Mouse (Mus musculus) liver, adult 2 months (tissue): ENCODE results near the gene Zdhhc16. TPM values are rescaled to one million over a fixed set of nuclear protein-coding genes. Genes with fewer than 3 reads are reported as not detected.

Experiments
- DNase-seq: peaks from one replicate; pipeline ENCODE4 v3.0.0-alpha.2; 2011; ENCODE audit warnings: low read depth, low spot score; ENCODE audit errors: extremely low read depth
- H3K27ac ChIP-seq: fragments of 200-500 bp; replicated peaks from 2 replicates; pipeline ENCODE4 v1.5.1; 2012; ENCODE audit warnings: low read depth, mild to moderate bottlenecking, control low read depth, inconsistent platforms, low read length; ENCODE audit not compliant: insufficient read depth
- H3K27me3 ChIP-seq: fragments of 200-500 bp; 2 replicates; pipeline ENCODE4 v1.6.1; 2012; ENCODE audit warnings: mild to moderate bottlenecking, moderate library complexity, low read length, inconsistent platforms; ENCODE audit not compliant: control insufficient read depth, insufficient read depth
- H3K36me3 ChIP-seq: fragments of 200-500 bp; 2 replicates; pipeline ENCODE4 v1.6.1; 2012; ENCODE audit warnings: low read length, inconsistent platforms; ENCODE audit not compliant: control insufficient read depth, insufficient read depth
- H3K4me1 ChIP-seq: fragments of 200-500 bp; 2 replicates; pipeline ENCODE4 v1.6.1; 2011; ENCODE audit warnings: low read length; ENCODE audit not compliant: control insufficient read depth, insufficient read depth
- H3K4me3 ChIP-seq: fragments of 200-500 bp; 2 replicates; pipeline ENCODE4 v1.5.1; 2011; ENCODE audit warnings: low read depth, mild to moderate bottlenecking, control low read depth, low read length, moderate library complexity; ENCODE audit not compliant: insufficient read depth
- H3K79me2 ChIP-seq: fragments of 200-500 bp; 2 replicates; pipeline ENCODE4 v1.6.1; 2012; ENCODE audit warnings: inconsistent platforms, mild to moderate bottlenecking, low read length, moderate library complexity; ENCODE audit not compliant: control insufficient read depth, insufficient read depth
- H3K9ac ChIP-seq: fragments of 200-500 bp; 2 replicates; pipeline ENCODE4 v1.6.1; 2012; ENCODE audit warnings: low read depth, mild to moderate bottlenecking, control low read depth, inconsistent platforms, low read length
- CTCF ChIP-seq: fragments of 200-500 bp; IDR thresholded peaks from 2 replicates; pipeline ENCODE4 v1.5.1; 2011; ENCODE audit warnings: low read depth, low read length, control low read depth
- POLR2A ChIP-seq: fragments of 200-500 bp; IDR thresholded peaks from 2 replicates; pipeline ENCODE4 v1.6.1; 2011; ENCODE audit warnings: low read length, control low read depth; ENCODE audit not compliant: insufficient read depth; ENCODE audit errors: extremely low read depth
- WGBS: fragments of 180-500 bp; shearing (Covaris S2); methylation state at CpG from one replicate; pipeline ENCODE4 v1.1.7; 2018; 5-methylcytosine and 5-hydroxymethylcytosine counted together
- polyA plus RNA-seq: library from polyadenylated mRNA; depleted of rRNA; stranded (reverse); fragments of >200 nt; gene quantifications from 2 replicates; pipeline ENCODE4 v1.2.3, GENCODE M21; 2012
- total RNA-seq: library from RNA; depleted of rRNA; stranded (reverse); fragments of >200 nt; gene quantifications from 2 replicates; pipeline ENCODE4 v1.2.3, GENCODE M21; 2014

Gene Zdhhc16
- total and polyA plus RNA-seq, 2 experiments, result 7.9 to 49.9 TPM

GRCm38 (mm10) chr19:41919471-41919870 lies 13.8 kb upstream of the Zdhhc16 start:
- peaks cover 42% of the 10 kb centered on the region for H3K36me3 ChIP-seq
- TF ChIP-seq POLR2A (no peak), CTCF (no peak)
- DNase-seq, result no peak

GRCm38 (mm10) chr19:41920412-41921067 lies 12.7 kb upstream of the Zdhhc16 start:
- no peak overlapping the region for H3K27ac ChIP-seq
- TF ChIP-seq CTCF (no peak), POLR2A (no peak)
- H3K27me3 ChIP-seq, result no peaks in the 10 kb centered on the region
- no peaks in the 10 kb centered on the region for H3K4me1 ChIP-seq
- peaks cover 39% of the 10 kb centered on the region for H3K36me3 ChIP-seq
- 88% methylated on average over 5 of the region's 5 CpGs for WGBS
- H3K9ac ChIP-seq, result no peak overlapping the region
- no peak for DNase-seq
- H3K79me2 ChIP-seq, result no peaks in the 10 kb centered on the region
- no peak overlapping the region for H3K4me3 ChIP-seq

More at GRCm38 (mm10) chr19:41919471-41919870, 13.8 kb upstream of the Zdhhc16 start:
- WGBS, result 83% methylated on average over 4 of the region's 4 CpGs
- Histone ChIP-seq H3K79me2 (no peaks in the 10 kb centered on the region), H3K9ac (no peak overlapping the region), H3K27me3 (no peaks in the 10 kb centered on the region), H3K4me3 (no peak overlapping the region), H3K27ac (no peak overlapping the region), H3K4me1 (no peaks in the 10 kb centered on the region)

- Histone ChIP-seq H3K36me3 (peaks cover 7% of the 10 kb centered on the region; the same call in 1 of the 2 replicates), H3K4me1 (peaks cover 6% of the 10 kb centered on the region), H3K27ac (no peak overlapping the region; the same call in 1 of the 2 replicates), H3K9ac (peak overlapping the region; percentile 77), H3K27me3 (no peaks in the 10 kb centered on the region), H3K79me2 (peaks cover 6% of the 10 kb centered on the region; the same call in 1 of the 2 replicates), H3K4me3 (peak overlapping the region; percentile 94)
- TF ChIP-seq POLR2A (no peak), CTCF (no peak)
- WGBS, result under 1% methylated on average over 28 of the region's 28 CpGs
- DNase-seq, result no peak
Measured at GRCm38 (mm10) chr19:41932686-41933085, 594 bp upstream of the Zdhhc16 start.

GRCm38 (mm10) chr19:41934124-41934523 lies 844 bp downstream of the Zdhhc16 start:
- WGBS, result 25% methylated on average over 6 of the region's 6 CpGs
- DNase-seq, result no peak
- no peaks in the 10 kb centered on the region for H3K27me3 ChIP-seq
- H3K79me2 ChIP-seq, result peaks cover 6% of the 10 kb centered on the region; the same call in 1 of the 2 replicates
- peak overlapping the region; percentile 95; the same call in 1 of the 2 replicates for H3K4me3 ChIP-seq
- peaks cover 6% of the 10 kb centered on the region for H3K4me1 ChIP-seq
- H3K9ac ChIP-seq, result no peak overlapping the region
- H3K27ac ChIP-seq, result no peak overlapping the region
- peaks cover 7% of the 10 kb centered on the region; the same call in 1 of the 2 replicates for H3K36me3 ChIP-seq
- no peak for TF ChIP-seq CTCF
- TF ChIP-seq POLR2A, result no peak

- H3K4me1 ChIP-seq, result peaks cover 6% of the 10 kb centered on the region
- no peak overlapping the region for H3K4me3 ChIP-seq
- TF ChIP-seq CTCF (no peak), POLR2A (no peak)
- 98% methylated on average over 1 of the region's 1 CpGs for WGBS
- DNase-seq, result no peak
- no peaks in the 10 kb centered on the region for H3K27me3 ChIP-seq
- H3K9ac ChIP-seq, result no peak overlapping the region
- H3K36me3 ChIP-seq, result peaks cover 19% of the 10 kb centered on the region
- H3K27ac ChIP-seq, result no peak overlapping the region
- peaks cover 6% of the 10 kb centered on the region; the same call in 1 of the 2 replicates for H3K79me2 ChIP-seq
Measured at GRCm38 (mm10) chr19:41935921-41936320, 2.6 kb downstream of the Zdhhc16 start.

- H3K27me3 ChIP-seq, result no peaks in the 10 kb centered on the region
- H3K27ac ChIP-seq, result no peak overlapping the region
- TF ChIP-seq CTCF (no peak), POLR2A (no peak)
- H3K4me1 ChIP-seq, result peaks cover 3% of the 10 kb centered on the region; the same call in 1 of the 2 replicates
- WGBS, result 89% methylated on average over 5 of the region's 5 CpGs
- peaks cover 33% of the 10 kb centered on the region for H3K36me3 ChIP-seq
- no peak for DNase-seq
- H3K79me2 ChIP-seq, result peaks cover 3% of the 10 kb centered on the region; the same call in 1 of the 2 replicates
- H3K9ac ChIP-seq, result no peak overlapping the region
- no peak overlapping the region for H3K4me3 ChIP-seq
Measured at GRCm38 (mm10) chr19:41938539-41938938, 5.3 kb downstream of the Zdhhc16 start.
